Mouse (Mus musculus): ENCODE data around the gene H2-T23.
"Not testable (repeated sequence)": the region's sequence is repeated elsewhere in the genome, so short reads cannot be mapped to it uniquely, and the experiment has no call there.

GRCm38 (mm10) chr17:36042610-36043169 lies 10.0 kb upstream of the H2-T23 start, which contains the start of the genes H2-T22 and Gm6034:
- TF ChIP-seq GATA1, TAL1 (IDR thresholded peaks at IDR 0.05; ENCODE audit: low read length): not testable (repeated sequence)
